Mouse (Mus musculus) liver, adult (tissue): Measurements from ENCODE around the gene Cbln3.

ENCODE experiments used
- GATA4 ChIP-seq: IDR thresholded peaks from 2 replicates; pipeline ENCODE4 v1.6.1; 2014; ENCODE audit warnings: mild to moderate bottlenecking, low read length; ENCODE audit not compliant: insufficient replicate concordance

The Cbln3 gene

DNA sequence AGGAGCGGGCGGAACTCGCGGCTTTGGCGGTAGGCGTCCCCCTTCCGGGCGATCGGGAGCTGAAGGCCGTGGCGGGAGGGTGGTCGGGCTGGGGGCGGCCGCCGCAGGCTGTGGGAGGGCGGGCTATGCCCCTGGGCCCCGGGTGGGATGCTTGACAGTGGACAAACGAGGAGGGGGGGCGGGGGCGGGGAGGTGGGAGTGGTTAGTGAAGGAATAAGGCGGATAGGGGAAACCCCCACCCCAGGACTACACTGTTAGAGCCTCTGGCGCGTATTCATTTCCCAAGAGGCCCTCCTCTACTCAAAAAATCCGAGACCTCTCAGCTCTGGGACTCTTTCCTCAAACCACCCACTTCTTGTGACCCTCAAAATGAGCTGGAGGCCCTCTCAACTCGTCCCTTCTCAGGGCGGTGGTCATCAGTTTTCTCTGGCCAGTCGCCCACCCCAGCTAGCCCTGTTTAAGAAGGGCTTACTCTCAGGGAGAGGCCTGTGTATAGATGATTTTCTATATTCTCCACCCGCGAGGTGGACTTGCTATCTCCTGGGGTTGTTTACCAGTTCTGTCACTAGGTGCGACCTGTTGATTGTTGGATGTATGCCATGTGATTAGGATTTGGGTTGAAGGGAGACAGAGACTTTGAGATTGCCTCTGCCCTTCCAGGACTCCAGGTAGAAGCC, 1.1 kb upstream of the Cbln3 start:
- no peak for TF ChIP-seq GATA4

GRCm38 (mm10) chr14:55884713-55885113, 521 bp upstream of the Cbln3 start, which contains the start of gene Khnyn:
Khnyn (plus strand) TSS chr14:55884947.
- peak; percentile 21; the same call in 1 of the 2 replicates for TF ChIP-seq GATA4

DNA sequence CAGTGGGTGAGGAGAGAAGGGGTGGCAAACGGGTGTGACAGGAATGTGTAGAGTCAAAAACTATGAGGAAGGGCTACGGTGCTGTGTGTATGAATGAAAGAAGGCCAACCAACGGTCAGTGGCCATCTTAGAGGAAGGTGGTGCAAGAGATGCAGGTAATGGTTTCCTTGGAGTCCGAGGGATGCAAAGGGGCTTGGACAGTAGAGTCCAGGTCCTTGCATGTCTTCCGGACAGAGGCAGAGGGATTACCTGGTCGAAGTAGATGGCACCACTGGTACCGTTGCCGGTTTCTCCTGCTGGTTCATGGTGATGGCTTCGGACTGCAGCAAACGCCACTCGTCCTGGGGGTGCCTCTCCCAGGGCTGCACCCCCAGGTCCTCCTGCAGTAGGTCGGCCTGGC, 529 bp downstream of the Cbln3 start:
- no peak for TF ChIP-seq GATA4

- TF ChIP-seq GATA4, result no peak
These were observed 987 bp downstream of the Cbln3 start for GRCm38 (mm10) chr14:55883149-55883661.

- TF ChIP-seq GATA4, result no peak
These were observed 2.0 kb downstream of the Cbln3 start for GRCm38 (mm10) chr14:55882171-55882641.

DNA sequence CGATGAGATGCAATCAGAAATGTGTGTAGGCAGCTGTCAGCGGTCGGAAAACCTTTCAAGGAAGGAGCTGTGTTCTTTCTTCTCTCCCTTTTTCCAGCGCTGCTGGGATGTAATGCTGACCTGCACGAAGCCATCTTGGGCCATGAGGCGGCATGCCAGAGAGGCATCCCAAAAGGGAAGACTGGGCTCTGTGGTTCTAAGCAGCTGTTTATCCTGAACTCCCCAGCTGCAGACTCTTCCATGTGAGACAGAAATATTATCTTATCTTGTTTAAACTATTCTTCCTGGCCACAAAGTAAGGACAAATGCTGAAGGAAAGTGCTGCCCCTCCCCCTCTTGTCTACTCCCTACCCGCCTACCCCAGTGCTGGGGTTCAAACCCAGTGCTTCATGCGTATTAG, 3.2 kb downstream of the Cbln3 start:
- no peak for TF ChIP-seq GATA4

DNA sequence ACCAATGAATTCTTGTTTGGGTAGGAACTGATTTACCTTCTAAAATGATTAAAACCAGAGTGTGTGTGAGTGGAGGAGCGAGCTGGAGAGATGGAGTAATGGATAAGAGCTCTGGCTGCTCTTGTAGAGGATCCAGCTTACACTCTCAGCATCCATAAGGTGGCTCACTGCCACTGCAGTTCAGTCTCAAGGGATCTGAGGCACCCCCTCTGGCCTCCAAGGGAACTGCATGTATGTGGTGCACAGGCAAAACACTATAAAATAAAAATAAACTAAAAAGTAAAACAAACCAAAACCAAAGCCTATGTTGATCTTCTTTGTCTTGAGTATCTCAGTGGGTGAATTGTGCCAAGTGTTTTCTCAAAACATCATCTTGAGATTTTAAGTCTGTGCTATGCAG, 4.6 kb downstream of the Cbln3 start:
- no peak for TF ChIP-seq GATA4

- TF ChIP-seq GATA4, result no peak
These were observed 5.8 kb downstream of the Cbln3 start for GRCm38 (mm10) chr14:55878316-55878940.

DNA sequence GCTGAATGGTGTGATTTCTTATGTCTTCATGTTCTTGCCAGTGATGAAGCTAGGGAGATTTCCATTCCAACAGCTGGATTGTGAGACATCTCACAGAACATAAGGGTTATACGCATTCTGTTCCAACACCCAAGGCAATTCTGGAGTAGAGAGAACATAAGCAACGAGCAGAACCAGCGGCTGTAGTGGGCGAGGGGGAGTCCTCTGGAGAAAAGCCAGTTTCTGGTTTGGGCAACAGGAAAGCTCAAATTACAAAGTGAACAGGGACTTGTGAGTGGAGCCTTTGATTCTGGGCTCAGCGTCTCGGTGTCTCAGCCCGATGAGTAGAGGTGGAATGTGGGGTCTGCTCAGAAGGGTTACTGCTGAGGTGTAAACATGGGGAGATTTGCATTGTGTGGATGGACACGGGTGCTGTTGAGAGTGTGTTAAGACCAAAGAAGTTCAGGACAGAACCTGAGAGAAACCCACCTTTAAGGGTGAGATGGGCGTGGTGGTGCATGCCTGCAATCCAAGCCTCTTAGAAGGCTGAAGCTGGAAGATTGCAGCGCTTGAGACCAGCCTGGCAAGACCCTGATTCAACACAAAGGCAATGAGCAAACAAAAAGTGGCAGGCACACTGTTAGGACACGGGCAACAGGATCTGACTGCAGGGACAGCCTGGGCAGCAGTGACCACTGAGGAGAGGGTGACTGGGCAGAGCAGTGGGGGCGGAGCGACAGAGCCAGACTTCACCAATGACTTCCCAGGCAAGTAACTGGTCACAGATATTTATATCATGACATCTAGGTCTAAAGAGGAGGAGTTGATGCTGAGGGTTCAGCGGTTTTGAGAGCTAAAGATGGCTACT, 6.5 kb downstream of the Cbln3 start:
- TF ChIP-seq GATA4, result no peak

- no peak; the same call in 1 of the 2 replicates for TF ChIP-seq GATA4
These were observed 10.2 kb downstream of the Cbln3 start for GRCm38 (mm10) chr14:55873714-55874683.

- TF ChIP-seq GATA4, result no peak
These were observed 10.9 kb downstream of the Cbln3 start for GRCm38 (mm10) chr14:55873242-55873713.

DNA sequence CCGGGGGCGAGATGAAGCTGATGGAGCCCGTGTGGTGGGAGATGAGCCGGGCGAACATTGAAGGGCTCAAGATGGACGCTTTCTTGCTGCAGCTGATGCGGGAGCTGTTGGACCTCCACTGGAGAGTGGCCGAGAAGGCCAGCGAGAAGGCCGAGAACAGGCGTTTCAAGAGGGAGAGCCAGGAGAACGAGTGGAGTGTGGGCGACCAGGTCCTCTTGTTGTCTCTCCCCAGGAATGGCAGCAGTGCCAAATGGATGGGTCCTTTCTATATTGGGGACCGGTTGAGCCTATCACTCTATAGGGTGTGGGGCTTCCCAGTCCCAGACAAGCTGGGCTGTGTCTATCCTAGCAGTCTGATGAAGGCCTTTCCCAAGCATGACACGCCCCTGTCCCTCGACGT, 11.6 kb downstream of the Cbln3 start:
- no peak for TF ChIP-seq GATA4

DNA sequence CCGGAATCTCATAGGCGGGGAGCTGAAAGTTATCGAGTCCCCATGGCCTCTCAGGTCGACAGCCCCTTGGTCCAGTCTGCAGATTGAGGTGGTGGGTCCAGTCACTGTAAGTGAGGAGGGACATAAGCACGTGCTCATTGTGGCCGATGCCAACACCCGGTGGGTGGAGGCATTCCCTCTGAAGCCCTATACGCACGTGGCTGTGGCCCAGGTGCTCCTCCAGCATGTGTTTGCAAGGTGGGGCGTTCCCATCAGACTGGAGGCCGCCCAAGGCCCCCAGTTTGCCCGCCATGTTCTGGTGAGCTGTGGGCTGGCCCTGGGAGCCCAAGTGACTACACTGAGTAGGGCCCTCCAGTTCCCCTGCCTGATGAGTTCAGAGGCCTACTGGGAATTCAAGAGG, 12.2 kb downstream of the Cbln3 start:
- no peak for TF ChIP-seq GATA4

- no peak for TF ChIP-seq GATA4
These were observed 14.7 kb downstream of the Cbln3 start for GRCm38 (mm10) chr14:55869538-55869937.
